20 mouse cellular contexts compared by ENCODE assay signal in the genomic region with DNA sequence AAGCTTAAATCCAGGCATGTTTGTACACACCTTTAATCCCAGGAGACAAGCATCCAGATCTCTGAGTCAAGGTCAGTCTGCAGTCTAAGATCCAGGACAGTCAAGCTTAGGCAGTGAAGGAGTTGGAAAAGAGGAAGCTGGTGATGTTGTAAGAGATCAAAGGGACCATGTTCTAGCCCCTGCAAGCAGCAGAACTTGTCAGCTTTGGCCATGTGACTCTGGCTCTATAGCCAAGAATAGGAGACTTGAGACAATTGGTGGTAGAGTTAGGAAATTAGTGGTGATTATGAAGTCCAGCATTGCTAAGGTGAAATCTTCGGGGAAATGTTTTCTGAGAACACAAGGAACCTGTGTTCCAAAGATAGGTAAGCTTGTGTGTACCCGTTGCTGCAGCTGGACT. TPM values are rescaled to one million over a fixed set of nuclear protein-coding genes. Genes with fewer than 3 reads are reported as not detected.
DNase-seq lines count a peak whose midpoint lies in the region; ATAC-seq and TF ChIP-seq lines count a peak whose summit lies in the region.
"Not testable (repeated sequence)": the region's sequence is repeated elsewhere in the genome, so short reads cannot be mapped to it uniquely, and the experiment has no call there.
"Had no signal": no experiment of that assay in that cellular context is flagged by ENCODE, and none has a peak within 500 bp of the region (broad histone marks: within the 10 kb centered on the region; RNA-seq: fewer than 3 reads in every experiment).

No protein-coding gene starts in this region.

- TF ChIP-seq POLR2A in myocyte (IDR thresholded peaks at IDR 0.05; ENCODE audit: insufficient read length, low read depth): not testable (repeated sequence)

- H3K4me1 ChIP-seq in G1E (ENCODE audit: insufficient read depth, low read depth, low read length): peaks cover 28% of the 10 kb centered on the region

- TF ChIP-seq CTCF in G1E (IDR thresholded peaks at IDR 0.05; ENCODE audit: low read depth, low read length): not testable (repeated sequence)

- not testable (repeated sequence) for H3K9me3 ChIP-seq in G1E (replicated peaks)

- H3K27me3 ChIP-seq in G1E (ENCODE audit: insufficient read depth, low read length); myocyte (ENCODE audit: control insufficient read depth, insufficient read depth, insufficient read length): not testable (repeated sequence)

- H3K4me2 ChIP-seq in myocyte (ENCODE audit: low read depth): not testable (repeated sequence)

- not testable (repeated sequence) for H3K36me3 ChIP-seq in G1E (replicated peaks); myocyte (ENCODE audit: control insufficient read depth, insufficient read depth)

- peak; percentile 38 for DNase-seq in 416B (ENCODE audit: low read depth)
- peak; percentile 3 for DNase-seq in G1E (ENCODE audit: low spot score)
- peak; percentile 56 for DNase-seq in MEL-GATA-1-ER (ENCODE audit: extremely low read depth, low read depth)
- DNase-seq in ZHBTc4 (ENCODE audit: low read depth, low spot score): peak; percentile 24
- peak; percentile 22 for DNase-seq in gonadal fat pad, adult 2 months (ENCODE audit: low read depth)

- H3K4me3 ChIP-seq in G1E (ENCODE audit: low read depth, low read length); myocyte: not testable (repeated sequence)

- H3K79me2 ChIP-seq in myocyte (ENCODE audit: control insufficient read depth, insufficient read depth): not testable (repeated sequence)

- not testable (repeated sequence) for ATAC-seq in G1E (ENCODE audit: extremely low read depth, insufficient number of reproducible peaks, low FRiP score, poor library complexity, severe bottlenecking)

- H3ac ChIP-seq in myocyte (ENCODE audit: control insufficient read depth, insufficient read length): not testable (repeated sequence)

TF ChIP-seq in myocyte, 11 proteins besides CTCF, POLR2A, EP300 and RAD21:
- TF ChIP-seq USF1 (IDR thresholded peaks at IDR 0.05; ENCODE audit: low read depth): peak; percentile 57

RNA-seq across cellular contexts. Expression of a gene that starts 6.0 kb away (rescaled TPM):
- total RNA-seq in G1E (2014; fragmentation: Nextera tagmentation): 6.8 and 7.9 TPM in 2 replicates
- total RNA-seq in G1E (2017): 1.9 and 2.1 TPM in 2 replicates
- polyA plus RNA-seq in G1E (2012): 1.3 and 2.2 TPM in 2 replicates
- not detected in 2 replicates for polyA plus RNA-seq in gonadal fat pad, adult 2 months (2012; rRNA removed)
- polyA plus RNA-seq in myocyte (2012; fragmentation: generic; extraction: Trizol): 4.4 TPM
- total RNA-seq: adrenal gland, adult 2 months; adrenal gland, postnatal 10 days; adrenal gland, postnatal 25 days; adrenal gland, postnatal 4 days; common myeloid progenitor, adult 5-6 weeks; forebrain, postnatal 0 days had no signal
- polyA plus RNA-seq: adrenal gland, adult 2 months; brain, embryonic 14.5 days; embryonic facial prominence, embryonic 11.5 days; embryonic facial prominence, embryonic 13.5 days; embryonic facial prominence, embryonic 15.5 days; erythroblast, embryonic 14.5 days; forebrain, embryonic 11.5 days; forebrain, embryonic 13.5 days; forebrain, embryonic 15.5 days; forebrain, postnatal 0 days had no signal

RNA-seq across cellular contexts. Expression of a gene that starts 18.4 kb away (rescaled TPM):
- total RNA-seq in G1E (2014; fragmentation: Nextera tagmentation) (3.8 and 5.3 TPM in 2 replicates), G1E (2017) (1.3 and 1.5 TPM in 2 replicates)
- polyA plus RNA-seq in G1E (2012) (0.08 and 0.37 TPM in 2 replicates), myocyte (2012; fragmentation: generic; extraction: Trizol) (1.2 TPM)
- not detected in 2 replicates for polyA plus RNA-seq in gonadal fat pad, adult 2 months (2012; rRNA removed)
- total RNA-seq: adrenal gland, adult 2 months; adrenal gland, postnatal 10 days; adrenal gland, postnatal 25 days; adrenal gland, postnatal 4 days; common myeloid progenitor, adult 5-6 weeks; forebrain, postnatal 0 days had no signal
- polyA plus RNA-seq: adrenal gland, adult 2 months; brain, embryonic 14.5 days; embryonic facial prominence, embryonic 11.5 days; embryonic facial prominence, embryonic 13.5 days; embryonic facial prominence, embryonic 15.5 days; erythroblast, embryonic 14.5 days; forebrain, embryonic 11.5 days; forebrain, embryonic 13.5 days; forebrain, embryonic 15.5 days; forebrain, postnatal 0 days had no signal

Comparison
In these comparisons a context has a peak if more than half of its experiments do, and no peak if none do; other contexts are left out.
1. DNase-seq: peak in every context shown above with its lines; median percentile 56 in MEL-GATA-1-ER; 38 in 416B; 24 in ZHBTc4; 22 in gonadal fat pad, adult 2 months; 3 in G1E.